Mouse (Mus musculus) kidney, postnatal 36 days (tissue): ENCODE measurements at regions not wholly inside any gene's neighbourhood (a gene's known extent, or its start where the extent isn't known, plus 50 kb on each side); places are given as distances from the start of the nearest gene placed in this dataset.

Experiments
- DNase-seq, 2 experiments: peaks; one replicate each; pipeline ENCODE4 v3.0.0; 2021 to 2022; ENCODE audit warnings: mixed read lengths in 2 of 2

GRCm38 (mm10) chr2:133438018-133438417 lies 113.9 kb upstream of the Bmp2 start:
- DNase-seq, result no peak

- no peak for DNase-seq
These were observed 108.9 kb upstream of the Bmp2 start for GRCm38 (mm10) chr2:133443024-133443423.

DNA sequence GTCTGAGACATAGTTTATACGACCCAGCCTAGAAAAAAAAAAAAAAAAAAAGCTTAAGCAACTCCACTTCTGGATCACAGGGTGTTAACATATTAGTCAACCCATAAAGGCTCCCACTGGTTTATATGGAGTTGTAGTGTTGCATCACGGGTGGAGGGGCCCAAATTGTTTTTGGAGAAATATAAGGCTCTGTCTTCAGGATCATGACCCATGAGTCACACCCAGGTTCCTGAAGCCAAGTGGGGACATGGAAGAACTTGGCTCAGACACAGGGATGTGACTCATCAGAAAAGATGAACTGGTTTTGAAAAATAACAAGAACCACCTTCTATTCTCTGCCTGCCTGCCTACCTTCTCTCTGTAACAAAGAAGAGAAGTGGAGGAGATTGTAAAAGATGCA lies 108.5 kb upstream of the Bmp2 start:
- DNase-seq, result no peak

- no peak for DNase-seq
These were observed 99.0 kb upstream of the Bmp2 start for GRCm38 (mm10) chr2:133452947-133453346.

DNA sequence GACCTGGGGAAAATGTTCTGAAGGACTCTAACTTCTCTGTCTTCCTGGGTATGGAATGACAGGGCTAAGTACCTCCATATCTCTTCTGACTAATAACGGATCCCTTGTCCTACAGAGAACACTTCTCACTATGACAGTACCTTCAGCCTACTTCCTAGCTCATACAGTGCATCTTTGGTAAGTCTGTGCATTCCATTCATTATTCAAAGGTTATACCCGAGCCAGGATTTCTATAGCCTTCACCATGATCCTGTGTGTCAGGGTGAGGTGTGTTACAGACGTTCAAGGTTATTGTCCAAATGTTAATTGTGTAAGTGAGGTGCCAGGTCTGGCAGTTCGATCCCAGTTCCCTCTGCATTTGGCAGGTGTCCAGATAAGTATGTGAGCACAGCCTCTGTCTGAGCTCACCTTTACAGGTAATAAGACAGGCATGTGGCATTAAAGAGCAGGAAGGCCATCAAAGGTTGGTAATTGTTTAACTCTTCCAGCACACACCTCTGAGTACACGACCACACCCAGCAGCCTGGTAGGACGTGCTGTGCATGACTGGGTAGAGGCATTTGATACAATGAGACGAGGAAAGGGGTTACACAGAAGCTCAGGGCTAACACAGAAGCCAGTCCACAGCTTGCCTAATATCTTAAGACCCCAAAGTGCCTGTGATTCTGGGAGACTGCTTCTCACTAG lies 96.3 kb upstream of the Bmp2 start:
- no peak for DNase-seq

DNA sequence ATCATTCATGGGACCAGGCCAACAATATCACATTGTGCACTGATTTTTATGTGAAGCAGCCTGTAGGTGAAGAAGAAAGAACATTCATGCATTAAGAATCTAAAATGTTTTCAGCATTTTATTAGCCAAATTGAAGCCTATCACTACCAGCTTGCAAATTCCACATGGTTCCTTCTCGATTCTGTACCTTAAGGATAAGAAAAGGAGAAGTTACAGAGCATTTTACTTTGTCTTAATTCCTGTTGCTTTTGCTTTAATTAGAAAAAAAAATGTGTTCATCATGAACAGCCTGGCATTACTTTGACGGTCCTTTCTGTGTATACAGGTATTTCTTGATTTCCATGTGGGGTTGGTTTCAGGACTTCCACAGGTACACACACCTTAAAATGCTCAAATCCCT lies 95.2 kb upstream of the Bmp2 start:
- no peak for DNase-seq

GRCm38 (mm10) chr2:133458735-133459134 lies 93.2 kb upstream of the Bmp2 start:
- no peak for DNase-seq

- DNase-seq, result no peak
These were observed 91.1 kb upstream of the Bmp2 start for GRCm38 (mm10) chr2:133460814-133461213.

DNA sequence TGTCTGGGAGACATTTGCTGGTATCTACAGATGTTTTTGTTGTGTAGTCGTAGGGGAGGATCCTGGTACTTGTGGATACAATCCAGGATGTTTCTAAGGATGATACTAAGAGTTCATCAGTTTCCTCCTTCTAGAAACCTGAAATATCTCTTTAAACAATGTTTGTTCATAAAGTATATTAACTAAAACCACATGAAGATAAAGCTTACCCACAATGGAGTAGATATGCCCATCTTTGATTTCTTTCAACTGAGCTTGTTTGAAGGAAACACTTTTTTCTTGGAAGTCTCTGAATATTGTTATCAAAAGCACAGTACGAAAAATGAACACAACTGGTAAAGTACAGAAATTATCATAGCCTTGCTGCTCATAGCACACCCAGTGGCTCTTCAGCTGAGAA lies 89.6 kb upstream of the Bmp2 start:
- DNase-seq, result no peak

DNA sequence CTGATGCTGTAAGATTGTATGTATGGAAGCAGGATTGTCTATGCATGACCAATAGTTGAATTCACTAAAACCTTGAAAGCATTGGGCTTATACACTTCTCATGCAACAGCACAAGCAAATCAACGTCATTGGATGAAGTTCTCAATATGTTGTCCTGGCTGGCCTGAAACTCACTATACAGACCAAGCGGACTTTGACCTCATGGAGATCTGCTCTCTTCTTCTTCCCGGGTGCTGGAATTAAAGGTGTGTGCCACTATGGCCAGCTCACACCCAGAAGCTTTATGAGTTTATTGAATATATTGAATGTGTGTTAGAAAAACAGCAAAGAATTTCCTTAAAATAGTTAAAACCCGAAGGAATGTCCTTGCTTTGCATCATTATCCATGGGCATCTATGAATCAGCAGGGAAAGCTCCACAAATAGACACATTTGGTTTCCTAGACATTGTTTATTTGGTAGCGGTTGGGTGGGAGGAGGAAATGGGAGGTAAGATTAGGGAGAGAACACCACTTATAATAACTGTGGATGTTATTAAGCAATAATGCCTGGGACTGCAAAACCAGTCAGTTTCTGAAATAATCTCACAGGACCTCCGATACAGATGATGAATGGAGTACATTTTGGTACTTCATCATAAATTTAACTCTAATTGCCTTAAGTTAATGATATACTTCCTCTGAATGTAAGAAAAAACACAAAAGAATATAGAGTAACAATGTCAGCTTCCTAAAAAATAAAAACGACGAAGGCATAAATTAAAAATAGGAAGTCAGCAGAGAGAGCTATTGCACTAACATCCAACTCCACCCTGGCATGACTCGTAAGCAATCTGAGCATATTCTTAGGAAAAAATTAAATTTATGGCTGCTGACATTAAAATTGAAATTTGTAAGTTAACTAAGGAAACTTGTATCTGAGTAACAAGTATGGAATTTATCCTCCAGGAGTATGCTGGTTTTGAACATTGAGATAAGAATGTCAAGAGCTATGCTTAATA lies 84.5 kb upstream of the Bmp2 start:
- DNase-seq, result no peak

GRCm38 (mm10) chr2:133472966-133473744 lies 78.8 kb upstream of the Bmp2 start:
- DNase-seq, result no peak

DNA sequence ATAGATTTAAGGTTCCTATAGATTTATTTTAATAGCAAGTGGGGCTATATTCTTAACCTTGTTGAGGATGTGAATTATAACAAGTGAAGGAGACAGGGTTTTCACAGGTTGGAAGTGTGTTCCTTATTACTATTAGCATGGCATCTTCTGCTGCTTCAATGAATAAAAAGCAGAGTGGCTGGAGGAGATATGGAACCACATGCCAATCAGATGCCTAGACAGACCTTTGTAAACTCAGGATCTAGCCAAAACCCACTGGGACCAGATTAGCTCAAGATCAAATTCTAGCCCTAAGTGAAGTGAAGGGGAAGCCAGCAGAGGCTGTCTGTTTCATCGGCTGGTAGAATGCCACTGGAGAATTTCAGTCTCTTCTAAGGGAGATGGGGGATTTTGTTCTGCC lies 77.8 kb upstream of the Bmp2 start:
- DNase-seq, result no peak

DNA sequence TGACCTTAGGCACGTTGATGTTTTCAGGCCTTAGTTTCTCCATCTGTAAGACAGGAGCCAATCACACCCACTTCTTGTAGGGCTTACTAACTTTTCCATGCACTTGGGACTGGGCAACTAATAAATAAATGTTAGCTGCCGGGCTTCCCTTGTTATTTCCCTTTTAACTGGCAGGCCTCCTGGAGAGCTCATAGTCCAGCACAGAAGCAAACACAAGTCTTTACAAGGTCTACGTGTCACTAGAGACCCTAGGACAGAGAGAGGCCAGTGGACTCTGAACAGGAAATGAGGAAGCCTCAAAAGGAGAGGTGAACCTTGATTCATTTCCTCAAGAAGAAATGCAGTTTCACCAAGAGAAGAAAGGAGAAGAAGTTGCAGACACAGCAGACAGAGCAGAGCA lies 71.1 kb upstream of the Bmp2 start:
- DNase-seq, result no peak

DNA sequence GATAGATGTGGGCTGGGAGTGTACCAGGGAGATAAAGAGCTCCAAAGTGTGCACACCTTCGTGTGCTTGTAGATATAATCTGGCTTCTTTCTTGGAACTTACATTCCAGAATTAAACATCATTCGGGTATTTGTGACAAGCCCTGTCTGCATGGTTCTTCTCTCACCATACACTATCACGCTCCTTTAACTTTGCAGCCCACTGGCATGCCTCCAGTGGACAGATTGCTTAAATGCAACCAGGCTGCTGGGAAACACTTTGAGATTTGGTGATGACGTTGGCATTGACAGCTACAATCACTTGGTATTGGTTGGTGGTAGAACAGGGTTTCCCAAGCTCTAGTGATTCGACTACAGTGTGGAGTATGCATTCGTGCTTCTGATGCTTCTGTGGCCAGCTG lies 70.7 kb upstream of the Bmp2 start:
- DNase-seq, result no peak

DNA sequence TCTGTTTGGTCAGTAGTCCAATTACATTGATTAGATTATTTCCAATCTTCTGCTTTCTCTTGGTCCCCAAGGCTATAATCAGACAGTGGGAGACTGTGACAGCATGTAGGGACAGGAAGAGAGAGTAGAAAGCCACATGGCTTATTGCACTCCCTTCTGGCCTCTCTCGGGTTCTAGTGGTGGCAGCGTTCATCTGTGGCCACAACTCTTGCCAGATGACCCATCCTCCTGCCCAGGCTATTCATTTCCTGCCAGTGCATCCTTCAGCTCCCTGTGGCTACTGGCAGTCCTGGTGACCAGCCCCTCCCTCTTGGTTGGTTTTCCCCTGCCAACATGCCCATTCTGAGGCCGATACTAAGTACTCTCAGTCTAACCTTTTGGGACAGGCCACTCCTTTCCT lies 70.2 kb upstream of the Bmp2 start:
- no peak for DNase-seq

DNA sequence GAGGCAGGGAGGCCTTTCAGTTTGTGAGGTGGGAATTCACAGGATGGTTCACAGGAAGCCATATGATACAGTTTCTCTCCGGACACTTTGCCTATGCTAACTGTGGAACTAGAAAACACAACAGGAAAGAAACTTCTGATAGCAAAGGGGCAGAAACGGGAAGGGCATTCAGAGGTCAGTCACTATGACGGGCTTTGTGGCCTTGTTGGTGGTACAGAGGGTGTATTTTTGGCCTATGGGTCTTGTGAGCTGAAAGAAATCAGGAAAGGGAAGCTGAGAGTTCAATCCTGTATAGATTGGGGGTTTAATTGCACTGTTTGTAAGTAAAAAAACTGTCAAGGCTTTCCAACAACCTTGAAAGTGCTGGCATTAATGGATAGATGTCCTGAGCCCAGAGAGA lies 56.5 kb upstream of the Bmp2 start:
- no peak for DNase-seq

DNA sequence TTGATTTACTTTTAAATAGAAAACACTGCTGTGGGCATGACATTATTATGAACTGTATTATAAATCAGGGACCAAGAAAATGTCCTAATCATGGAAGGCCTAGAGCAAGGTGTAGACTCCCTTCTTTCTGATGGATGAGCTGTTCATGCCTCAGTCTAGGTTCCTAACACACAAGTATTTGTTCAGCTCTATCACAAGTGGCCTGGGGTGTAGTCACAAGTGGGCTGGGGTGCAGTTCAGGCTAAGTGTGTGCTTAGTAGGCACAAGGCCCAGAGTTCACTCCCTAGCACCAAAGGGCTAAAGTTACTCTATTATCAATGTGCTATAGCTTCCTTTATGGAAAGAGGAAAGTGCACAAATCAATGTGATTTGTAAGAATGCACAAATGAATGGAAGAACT lies 55.6 kb upstream of the Bmp2 start:
- no peak for DNase-seq

DNA sequence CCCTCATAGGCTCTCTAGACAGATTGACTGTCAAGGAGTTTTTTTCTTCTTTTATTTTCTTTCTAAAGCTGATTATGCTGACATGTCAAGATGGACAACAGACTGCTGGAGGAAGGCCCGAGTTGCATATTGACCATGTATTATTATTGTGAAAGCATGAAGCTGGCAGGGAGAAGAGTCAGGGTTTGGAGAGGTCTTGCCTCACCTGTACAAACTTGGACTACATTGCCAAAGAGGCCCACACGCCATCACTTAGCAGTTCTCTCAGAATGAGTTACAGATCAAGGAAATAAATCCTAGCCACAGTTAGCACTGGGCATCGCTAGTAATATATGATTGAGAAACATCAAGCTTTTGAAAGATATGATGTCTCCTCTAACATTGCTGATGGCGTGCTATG lies 54.9 kb upstream of the Bmp2 start:
- DNase-seq, result no peak

DNA sequence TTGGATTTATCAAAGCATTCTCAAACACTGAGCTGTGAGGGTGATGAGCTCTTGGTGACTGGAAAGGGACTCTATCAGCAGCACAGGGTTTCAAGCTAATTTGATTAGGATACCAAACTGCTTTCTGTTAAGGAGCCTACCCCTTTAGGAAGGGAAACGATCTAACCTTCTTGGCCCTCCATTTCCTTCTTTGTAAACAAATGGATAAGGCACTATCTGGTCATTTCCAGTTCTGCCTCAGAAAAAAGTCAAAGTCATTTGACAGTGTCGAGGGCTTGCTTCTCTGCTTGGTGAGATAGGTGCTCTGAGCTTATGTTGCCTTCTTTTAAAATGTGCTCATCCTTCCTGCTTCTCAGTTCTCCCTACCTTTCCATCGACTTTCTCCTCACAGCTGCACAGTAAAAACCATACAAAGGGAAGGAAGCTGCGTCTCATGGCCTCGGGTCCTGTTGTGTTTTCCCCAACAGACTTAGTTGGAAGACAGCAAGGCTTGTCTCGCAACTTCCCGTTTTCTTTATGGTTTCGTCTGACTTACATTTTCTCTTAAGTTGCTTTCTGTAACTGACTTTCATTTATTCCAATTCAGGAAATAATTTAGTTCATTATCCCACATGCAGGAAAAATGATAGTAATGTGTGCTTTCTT lies 54.3 kb upstream of the Bmp2 start:
- no peak for DNase-seq

DNA sequence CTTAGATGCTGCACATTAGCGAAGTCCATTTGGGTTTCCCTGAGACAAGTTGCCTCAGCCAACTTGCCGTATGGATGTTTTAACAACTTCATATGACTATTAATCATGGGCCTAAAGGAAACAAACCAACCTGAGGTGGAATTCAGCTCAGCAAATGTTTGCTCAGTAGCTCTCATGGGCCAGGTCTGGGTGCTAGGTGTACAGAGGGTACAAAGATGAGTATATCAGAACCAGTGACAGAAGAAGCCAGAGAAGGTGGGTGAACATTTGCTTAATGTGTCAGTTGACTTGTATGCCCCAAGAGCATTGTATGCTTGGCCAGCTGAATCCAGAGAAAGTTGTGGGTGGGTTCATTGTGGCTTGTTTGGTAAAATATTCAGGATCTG lies 53.8 kb upstream of the Bmp2 start:
- no peak for DNase-seq

- peak in 1 of 2 experiments; percentile 7 for DNase-seq
These were observed 53.2 kb upstream of the Bmp2 start for GRCm38 (mm10) chr2:133498717-133499143.

GRCm38 (mm10) chr2:133499904-133500303 lies 52.1 kb upstream of the Bmp2 start:
- no peak for DNase-seq
